Mouse (Mus musculus) hematopoietic stem cell, adult 5-6 weeks (primary cell): Measurements from ENCODE around the gene Nisch. TPM values are rescaled to one million over a fixed set of nuclear protein-coding genes. Genes with fewer than 3 reads are reported as not detected.
A peak's percentile ranks its signal among the peaks of the same experiment; 100 is the strongest.

ENCODE experiments used
- ATAC-seq, 2 experiments: fragments of 125-278 bp in 1 of 2; replicated peaks in 1 of 2; 2 replicates each; pipeline ENCODE4 v1.8.0; 2016 to 2017; ENCODE audit warnings: inconsistent platforms in 2 of 2, mild to moderate bottlenecking in 2 of 2, moderate number of reproducible peaks in 2 of 2, low read depth in 1 of 2, moderate TSS enrichment in 1 of 2; ENCODE audit not compliant: low FRiP score in 2 of 2, poor library complexity in 2 of 2, severe bottlenecking in 2 of 2, insufficient read depth in 1 of 2, low TSS enrichment in 1 of 2
- total RNA-seq: library from RNA; stranded (forward); fragments of 172-1452, 232-1000 nt; gene quantifications from 2 replicates; pipeline ENCODE4 v1.2.3, GENCODE M21; 2017

The Nisch gene
- total RNA-seq, 1 experiment from 2014 or later: 101 TPM

- no peak for ATAC-seq
These were observed 13.7 kb upstream of the Nisch start for GRCm38 (mm10) chr14:31230442-31230841.

- ATAC-seq: peak; percentile 58 to 67; a peak in 3 of 4 replicates
These were observed 11.5 kb upstream of the Nisch start for GRCm38 (mm10) chr14:31228234-31228633.

GRCm38 (mm10) chr14:31226978-31227377 lies 10.2 kb upstream of the Nisch start:
- ATAC-seq: peak; percentile 23 to 37

- peak; percentile 70 to 79 for ATAC-seq
These were observed 920 bp upstream of the Nisch start, which contains the start of gene Sema3g for GRCm38 (mm10) chr14:31217666-31218065. Sema3g (plus strand) TSS chr14:31217860.

GRCm38 (mm10) chr14:31215157-31216002 lies 1.4 kb downstream of the Nisch start:
- peak; percentile 63 to 68 for ATAC-seq

GRCm38 (mm10) chr14:31214684-31215083 lies 2.1 kb downstream of the Nisch start:
- ATAC-seq: no peak

- ATAC-seq: no peak
These were observed 2.9 kb downstream of the Nisch start for GRCm38 (mm10) chr14:31213868-31214267.

- ATAC-seq: no peak
These were observed 4.2 kb downstream of the Nisch start for GRCm38 (mm10) chr14:31212499-31212898.

- ATAC-seq: no peak
These were observed 4.9 kb downstream of the Nisch start for GRCm38 (mm10) chr14:31211854-31212253.

- no peak for ATAC-seq
These were observed 7.6 kb downstream of the Nisch start for GRCm38 (mm10) chr14:31209133-31209557.

GRCm38 (mm10) chr14:31208084-31208483 lies 8.7 kb downstream of the Nisch start, which contains the start of gene Tnnc1:
Tnnc1 (plus strand) TSS chr14:31208312.
- no peak for ATAC-seq

GRCm38 (mm10) chr14:31207070-31207830 lies 9.5 kb downstream of the Nisch start:
- ATAC-seq: peak in 1 of 2 experiments; percentile 16; a peak in 1 of 4 replicates

GRCm38 (mm10) chr14:31206472-31206981 lies 10.2 kb downstream of the Nisch start:
- ATAC-seq: peak; percentile 77 to 78

GRCm38 (mm10) chr14:31205562-31206467 lies 10.9 kb downstream of the Nisch start:
- peak in 1 of 2 experiments; percentile 9; a peak in 1 of 4 replicates for ATAC-seq

GRCm38 (mm10) chr14:31205244-31205561 lies 11.5 kb downstream of the Nisch start:
- no peak for ATAC-seq

- ATAC-seq: no peak
These were observed 11.9 kb downstream of the Nisch start for GRCm38 (mm10) chr14:31204844-31205243.

- ATAC-seq: no peak
These were observed 16.7 kb downstream of the Nisch start for GRCm38 (mm10) chr14:31200038-31200437.
